Mouse (Mus musculus): ENCODE results near the gene Sarm1.

The Sarm1 gene

DNA sequence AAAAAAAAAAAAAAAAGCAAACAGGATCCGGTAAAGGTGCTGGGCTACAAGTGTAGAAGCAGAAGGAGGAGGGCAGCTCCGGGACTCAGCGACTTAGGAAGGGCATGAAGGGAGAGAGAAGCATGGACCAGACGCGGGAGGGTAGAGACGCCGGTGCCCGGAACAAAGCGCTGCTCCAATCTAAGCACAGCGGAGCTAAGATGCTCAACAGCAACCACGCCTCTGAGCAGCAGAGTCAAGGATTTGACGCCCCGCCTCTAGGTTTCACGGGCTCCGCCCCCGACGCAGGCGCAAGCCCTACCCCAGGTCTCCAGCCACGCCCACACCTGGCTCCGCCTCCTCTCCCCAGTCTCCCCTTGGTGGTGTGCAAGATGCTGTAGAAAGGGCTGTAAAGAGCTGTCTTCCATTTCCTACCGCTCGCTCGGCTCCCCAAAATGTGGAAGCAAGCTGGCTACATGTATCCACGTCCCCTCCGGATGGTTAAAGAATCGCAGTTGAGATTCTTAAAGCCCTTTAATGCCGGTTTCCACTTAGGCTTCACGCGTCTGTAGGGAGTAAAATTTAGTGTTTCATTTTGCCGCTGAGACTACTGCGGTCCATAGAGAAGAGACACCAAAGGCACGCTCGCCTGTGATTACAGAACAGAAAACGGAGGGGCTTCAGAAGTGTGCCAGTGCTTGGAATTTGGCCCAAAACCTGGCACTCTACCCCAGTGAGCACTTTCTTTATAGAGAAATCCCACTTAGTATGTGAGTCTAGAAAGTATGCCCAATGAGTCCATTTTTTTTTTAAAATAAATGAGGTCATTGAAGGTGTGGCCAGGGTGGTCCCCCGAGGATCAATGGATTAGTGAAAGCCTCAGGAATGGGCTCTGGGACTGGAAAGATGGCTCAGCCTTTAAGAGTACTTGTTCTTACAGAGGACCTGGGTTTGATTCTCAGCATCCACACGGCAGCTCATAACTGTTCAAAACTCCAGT is at the start of gene Sarm1:
Gene Sarm1 (minus strand): TSS at position 211 of the 979 bp plus-strand sequence.
- peak within 1 kb of the TSS; percentile 85 for H3K4me3 ChIP-seq (replicated peaks; ENCODE audit: low read length)

DNA sequence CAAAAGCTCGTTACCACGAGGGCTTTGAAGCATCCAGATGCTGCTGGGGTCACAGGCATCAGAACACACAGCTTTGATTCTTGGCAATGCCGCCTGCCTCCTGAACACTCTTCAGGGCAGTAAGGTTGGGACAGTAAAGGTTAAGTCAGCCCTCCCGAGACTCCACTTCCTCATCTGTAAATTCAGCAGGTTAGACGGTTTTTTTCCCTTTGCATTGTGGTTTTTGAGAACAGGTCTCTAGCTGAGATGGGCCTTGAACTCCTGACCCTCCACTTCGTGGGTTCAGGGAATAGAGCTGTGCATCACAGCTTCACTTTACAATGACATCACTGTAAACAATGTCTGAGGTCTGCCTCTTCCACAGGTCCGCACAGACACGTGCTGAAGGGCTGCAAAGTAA is 47.6 kb upstream of the Sarm1 start:
- H3K4me3 ChIP-seq (replicated peaks; ENCODE audit: low read length): no peak overlapping the region; the same call in 1 of the 2 replicates
- peaks cover 83% of the 10 kb centered on the region for H3K36me3 ChIP-seq (ENCODE audit: insufficient read depth, low read length)
- H3K9me3 ChIP-seq (ENCODE audit: low read length): no peaks in the 10 kb centered on the region
- peaks cover 70% of the 10 kb centered on the region for H3K4me1 ChIP-seq (replicated peaks; ENCODE audit: low read depth, low read length)
- H3K27me3 ChIP-seq (ENCODE audit: insufficient read depth, low read length): no peaks in the 10 kb centered on the region
- TF ChIP-seq CTCF (conservative IDR thresholded peaks at IDR 0.05; ENCODE audit: low read length) (no peak), POU5F1 (IDR thresholded peaks at IDR 0.05; ENCODE audit: borderline replicate concordance, low read length) (no peak), NANOG (IDR thresholded peaks at IDR 0.05; ENCODE audit: borderline replicate concordance, low read length) (no peak)

More for the DNA sequence above, at the start of gene Sarm1:
- peaks cover 73% of the 10 kb centered on the region for H3K27me3 ChIP-seq (ENCODE audit: insufficient read depth, low read length)
- no peak for TF ChIP-seq POU5F1 (IDR thresholded peaks at IDR 0.05; ENCODE audit: borderline replicate concordance, low read length)
- TF ChIP-seq CTCF (conservative IDR thresholded peaks at IDR 0.05; ENCODE audit: low read length): no peak
- TF ChIP-seq NANOG (IDR thresholded peaks at IDR 0.05; ENCODE audit: borderline replicate concordance, low read length): no peak
- H3K9me3 ChIP-seq (ENCODE audit: low read length): no peaks in the 10 kb centered on the region
- H3K4me1 ChIP-seq (replicated peaks; ENCODE audit: low read depth, low read length): peaks cover 36% of the 10 kb centered on the region
- H3K36me3 ChIP-seq (ENCODE audit: insufficient read depth, low read length): no peaks in the 10 kb centered on the region

DNA sequence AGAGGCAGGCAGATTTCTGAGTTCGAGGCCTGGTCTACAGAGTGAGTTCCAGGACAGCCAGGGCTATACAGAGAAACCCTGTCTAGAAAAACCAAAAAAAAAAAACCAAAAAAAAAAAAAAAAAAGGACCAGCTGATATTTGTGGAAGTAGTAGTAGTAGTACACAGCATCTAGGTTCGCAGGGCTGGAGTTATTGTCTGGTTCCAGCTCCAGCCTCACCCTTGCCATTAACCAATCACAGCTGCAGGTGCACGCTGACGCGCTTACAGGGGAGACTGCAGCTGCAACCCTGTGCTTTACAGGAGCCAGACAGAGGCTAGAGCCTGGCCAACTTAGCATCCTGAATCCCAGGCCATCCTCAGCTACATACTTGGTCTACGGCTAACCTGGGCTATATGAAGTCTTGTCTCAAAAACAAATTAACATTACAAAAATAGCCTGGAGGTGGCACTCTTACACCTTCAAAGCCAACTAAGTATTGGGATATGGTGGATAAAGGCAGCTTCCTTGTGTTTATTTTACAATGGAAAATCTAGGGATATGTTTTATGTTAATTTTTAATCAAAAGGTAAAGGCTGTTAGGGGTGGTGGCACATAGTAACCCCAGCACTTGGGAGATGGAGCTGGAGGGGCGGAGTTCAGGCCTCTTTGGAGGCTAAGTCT is 47.0 kb upstream of the Sarm1 start:
- no peaks in the 10 kb centered on the region for H3K27me3 ChIP-seq (ENCODE audit: insufficient read depth, low read length)
- TF ChIP-seq NANOG (IDR thresholded peaks at IDR 0.05; ENCODE audit: borderline replicate concordance, low read length): no peak
- no peak for TF ChIP-seq CTCF (conservative IDR thresholded peaks at IDR 0.05; ENCODE audit: low read length)
- TF ChIP-seq POU5F1 (IDR thresholded peaks at IDR 0.05; ENCODE audit: borderline replicate concordance, low read length): no peak

DNA sequence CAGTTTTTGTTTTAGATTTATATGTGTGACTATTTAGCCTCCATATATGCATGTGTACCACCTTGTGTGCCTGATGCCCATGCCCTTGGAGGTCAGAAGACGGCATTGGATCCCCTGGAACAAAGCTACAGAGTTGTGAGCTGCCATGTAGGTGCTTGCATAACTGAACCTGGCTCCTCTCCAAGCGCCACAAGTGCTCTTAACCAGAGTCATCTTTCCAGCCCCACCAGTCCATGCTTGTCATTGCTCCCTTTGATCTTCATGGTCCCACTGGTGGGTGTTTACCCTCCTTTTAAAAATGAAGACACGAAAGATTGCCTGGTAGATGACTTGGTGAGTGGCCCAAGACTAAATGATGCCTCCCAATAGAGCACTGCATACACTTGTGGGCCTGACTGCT is 42.8 kb upstream of the Sarm1 start:
- Histone ChIP-seq H3K4me3 (replicated peaks; ENCODE audit: low read length) (no peak overlapping the region), H3K36me3 (ENCODE audit: insufficient read depth, low read length) (peaks cover 70% of the 10 kb centered on the region), H3K27me3 (ENCODE audit: insufficient read depth, low read length) (no peaks in the 10 kb centered on the region), H3K4me1 (replicated peaks; ENCODE audit: low read depth, low read length) (peaks cover 55% of the 10 kb centered on the region), H3K9me3 (ENCODE audit: low read length) (no peaks in the 10 kb centered on the region)
- TF ChIP-seq NANOG (IDR thresholded peaks at IDR 0.05; ENCODE audit: borderline replicate concordance, low read length): no peak
- no peak for TF ChIP-seq CTCF (conservative IDR thresholded peaks at IDR 0.05; ENCODE audit: low read length)
- TF ChIP-seq POU5F1 (IDR thresholded peaks at IDR 0.05; ENCODE audit: borderline replicate concordance, low read length): no peak

More for the DNA sequence above, 47.0 kb upstream of the Sarm1 start:
- Histone ChIP-seq H3K4me1 (replicated peaks; ENCODE audit: low read depth, low read length) (peaks cover 70% of the 10 kb centered on the region), H3K36me3 (ENCODE audit: insufficient read depth, low read length) (peaks cover 89% of the 10 kb centered on the region), H3K9me3 (ENCODE audit: low read length) (no peaks in the 10 kb centered on the region), H3K4me3 (replicated peaks; ENCODE audit: low read length) (no peak overlapping the region)

DNA sequence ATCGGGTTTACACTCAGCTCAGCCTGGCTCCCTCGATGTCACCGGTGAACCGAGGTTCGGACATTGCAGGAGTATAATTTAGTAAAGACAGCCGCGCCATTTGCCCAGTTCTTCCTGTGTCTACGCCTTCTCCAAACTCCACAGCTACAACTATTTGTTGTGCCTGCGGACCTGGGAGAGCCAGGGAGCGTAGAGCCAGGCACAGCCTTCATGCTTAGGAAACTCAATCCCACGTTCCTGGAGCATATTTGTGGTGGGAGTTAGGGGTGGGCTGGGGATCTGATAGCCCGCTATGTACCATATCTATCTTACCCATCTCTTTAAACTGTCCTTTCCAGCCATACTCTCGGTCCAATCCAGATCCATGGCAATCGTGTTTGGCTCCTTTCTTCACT is 39.1 kb upstream of the Sarm1 start:
- peaks cover 45% of the 10 kb centered on the region for H3K36me3 ChIP-seq (ENCODE audit: insufficient read depth, low read length)
- TF ChIP-seq POU5F1 (IDR thresholded peaks at IDR 0.05; ENCODE audit: borderline replicate concordance, low read length): no peak
- no peak for TF ChIP-seq NANOG (IDR thresholded peaks at IDR 0.05; ENCODE audit: borderline replicate concordance, low read length)
- TF ChIP-seq CTCF (conservative IDR thresholded peaks at IDR 0.05; ENCODE audit: low read length): no peak
- H3K27me3 ChIP-seq (ENCODE audit: insufficient read depth, low read length): no peaks in the 10 kb centered on the region
- peak overlapping the region; percentile 97 for H3K4me3 ChIP-seq (replicated peaks; ENCODE audit: low read length)
- no peaks in the 10 kb centered on the region for H3K9me3 ChIP-seq (ENCODE audit: low read length)
- H3K4me1 ChIP-seq (replicated peaks; ENCODE audit: low read depth, low read length): peaks cover 55% of the 10 kb centered on the region

- peak within 1 kb of the TSS; percentile 97 for H3K4me3 ChIP-seq (replicated peaks; ENCODE audit: low read length)
- H3K4me1 ChIP-seq (replicated peaks; ENCODE audit: low read depth, low read length): peaks cover 59% of the 10 kb centered on the region
- H3K36me3 ChIP-seq (ENCODE audit: insufficient read depth, low read length): peaks cover 40% of the 10 kb centered on the region
- TF ChIP-seq NANOG (IDR thresholded peaks at IDR 0.05; ENCODE audit: borderline replicate concordance, low read length) (no peak), CTCF (conservative IDR thresholded peaks at IDR 0.05; ENCODE audit: low read length) (no peak)
- H3K27me3 ChIP-seq (ENCODE audit: insufficient read depth, low read length): no peaks in the 10 kb centered on the region
- no peaks in the 10 kb centered on the region for H3K9me3 ChIP-seq (ENCODE audit: low read length)
Measured at GRCm38 (mm10) chr11:78536080-78536689, 38.6 kb upstream of the Sarm1 start, which contains the start of the genes Tnfaip1 and Ift20. TSS of gene Tnfaip1 (minus strand) at chr11:78536332. TSS of gene Ift20 (plus strand) at chr11:78536361.

DNA sequence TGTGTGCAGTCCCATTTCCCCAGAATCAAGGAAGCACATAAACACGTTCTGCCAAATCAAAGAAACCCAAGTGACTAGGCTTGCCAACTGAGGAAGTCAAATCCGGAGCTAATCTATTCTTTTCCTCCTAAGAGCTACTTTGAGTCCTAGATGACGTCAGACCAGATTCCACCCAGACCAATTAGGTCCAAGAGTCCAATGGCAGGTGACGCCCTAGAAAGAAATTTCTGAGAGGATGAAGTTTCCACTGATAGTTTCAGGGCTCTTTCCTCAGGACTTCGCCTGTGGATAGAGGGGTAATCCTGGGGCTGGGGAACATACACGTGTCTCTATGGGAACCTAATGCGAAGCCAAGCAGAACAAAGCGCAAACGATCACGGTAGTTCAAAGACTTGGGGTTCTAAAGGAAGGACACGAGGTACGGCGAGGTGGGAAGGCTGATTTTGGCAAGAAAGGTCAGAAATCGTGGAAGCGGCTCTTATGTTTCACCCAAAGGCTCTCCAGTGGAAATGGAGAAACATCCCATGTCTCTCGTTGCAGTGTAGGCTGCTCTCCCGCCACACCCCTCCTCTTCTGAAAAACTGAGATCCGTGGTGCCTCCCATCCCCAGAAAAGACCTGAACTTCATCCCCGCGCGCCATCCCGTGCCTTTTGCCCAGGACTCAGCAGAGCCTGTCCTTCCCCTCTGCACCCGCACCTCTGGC is 38.0 kb upstream of the Sarm1 start:
- TF ChIP-seq NANOG (IDR thresholded peaks at IDR 0.05; ENCODE audit: borderline replicate concordance, low read length): no peak
- no peak for TF ChIP-seq CTCF (conservative IDR thresholded peaks at IDR 0.05; ENCODE audit: low read length)
- Histone ChIP-seq H3K27me3 (ENCODE audit: insufficient read depth, low read length) (no peaks in the 10 kb centered on the region), H3K4me1 (replicated peaks; ENCODE audit: low read depth, low read length) (peaks cover 63% of the 10 kb centered on the region), H3K9me3 (ENCODE audit: low read length) (no peaks in the 10 kb centered on the region), H3K36me3 (ENCODE audit: insufficient read depth, low read length) (peaks cover 39% of the 10 kb centered on the region), H3K4me3 (replicated peaks; ENCODE audit: low read length) (peak overlapping the region; percentile 97)
